Mouse (Mus musculus): ENCODE data around the gene Ap4b1. TPM values are rescaled to one million over a fixed set of nuclear protein-coding genes. Genes with fewer than 3 reads are reported as not detected.

Gene Ap4b1
- polyA plus RNA-seq (2012; rRNA removed) = 22.8 and 23.6 TPM in 2 replicates

DNA sequence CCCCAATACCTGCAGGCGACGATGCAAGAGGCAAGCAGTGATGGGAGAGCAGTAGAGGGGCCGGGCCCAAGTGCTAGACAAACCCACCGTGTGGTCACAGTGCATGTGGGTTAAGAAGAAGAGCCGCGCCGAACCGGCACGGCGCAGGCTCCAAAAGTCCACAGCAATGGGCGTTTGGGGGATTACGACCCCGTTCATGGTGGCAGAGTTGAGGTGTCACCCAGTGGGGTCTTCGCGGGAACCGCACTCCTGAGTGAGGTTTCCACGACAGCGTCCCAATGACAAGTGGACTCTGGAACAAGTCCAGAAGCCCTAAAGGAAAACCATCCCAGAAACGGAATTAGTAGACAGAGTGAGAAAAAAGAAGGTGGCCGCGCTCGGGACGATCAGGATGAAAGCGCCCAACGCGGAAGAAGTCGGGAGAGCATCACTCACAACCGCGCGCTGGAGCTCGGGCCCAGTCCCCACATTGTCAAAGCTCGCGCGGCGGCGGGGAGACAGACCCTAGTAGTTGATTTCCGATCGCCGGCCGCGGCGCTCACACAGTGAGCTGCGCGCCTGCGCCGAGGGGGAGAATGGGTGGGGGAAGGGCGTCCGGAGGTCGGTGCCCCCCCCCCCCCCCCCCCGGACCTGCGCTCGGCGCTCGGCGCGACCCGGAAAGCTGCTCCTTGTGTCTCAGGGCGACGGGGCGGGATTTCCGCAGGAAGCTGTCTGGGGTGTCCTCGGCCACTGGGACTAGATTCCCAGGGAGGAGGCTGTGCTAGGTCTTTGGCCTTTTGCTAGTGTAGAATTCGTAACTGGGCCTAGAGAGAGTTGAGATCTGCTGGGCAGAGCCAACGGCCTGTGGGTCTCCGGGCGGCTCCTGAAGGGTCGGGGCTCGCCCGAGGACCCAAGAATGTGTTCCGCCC lies at the start of gene Ap4b1, which contains the start of the genes Dclre1b and Gm43064:
Gene Ap4b1, plus strand, starts transcription at position 630 of the 908 bp plus-strand sequence.
Gene Dclre1b, minus strand, starts transcription at position 554 of the 908 bp plus-strand sequence.
Gene Gm43064, plus strand, starts transcription at position 683 of the 908 bp plus-strand sequence.

DNA sequence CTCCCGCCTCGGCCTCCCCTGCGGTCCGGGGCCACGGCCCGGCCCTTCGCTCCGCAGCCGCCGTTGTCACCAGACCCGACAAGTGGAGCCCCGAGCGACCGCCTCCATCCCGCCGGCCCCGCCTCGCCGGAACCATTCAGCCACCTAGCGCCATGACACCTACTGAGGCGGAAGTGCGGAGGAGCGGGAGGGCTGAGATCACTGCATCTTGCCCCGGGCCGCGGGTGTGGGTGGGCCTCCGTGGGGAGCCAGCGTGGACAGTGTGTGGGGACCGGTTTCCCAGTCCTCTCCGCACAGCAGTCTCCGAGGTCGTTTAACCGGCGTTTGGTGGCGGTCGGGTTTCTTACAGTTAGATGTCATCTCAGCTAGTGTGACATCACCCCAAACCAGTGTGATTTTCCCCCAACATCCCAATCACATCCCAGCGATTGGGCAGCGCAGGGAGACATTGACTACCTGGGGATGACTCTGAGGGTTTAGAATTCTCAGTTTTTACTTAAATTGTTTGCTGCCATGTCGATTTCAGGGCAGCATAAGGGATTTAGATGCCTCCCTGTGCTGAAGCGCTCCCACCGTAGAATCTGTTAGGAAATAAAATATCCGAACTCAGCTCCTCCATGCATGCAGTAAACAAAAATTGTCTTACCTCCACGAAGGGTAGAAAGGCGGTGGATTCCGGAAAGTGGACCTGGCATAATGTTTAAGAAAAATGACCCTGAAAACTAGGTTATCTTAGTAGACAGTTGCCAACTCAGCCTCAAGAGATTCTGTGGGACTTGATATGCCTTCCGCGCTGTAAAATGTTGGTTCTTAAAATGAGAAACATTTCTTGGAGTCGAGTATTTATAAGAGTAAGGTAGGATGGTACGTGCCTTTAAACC lies 17.9 kb upstream of the Ap4b1 start, which contains the start of gene Hipk1:
Gene Hipk1, minus strand, starts transcription at position 334 of the 881 bp plus-strand sequence.

DNA sequence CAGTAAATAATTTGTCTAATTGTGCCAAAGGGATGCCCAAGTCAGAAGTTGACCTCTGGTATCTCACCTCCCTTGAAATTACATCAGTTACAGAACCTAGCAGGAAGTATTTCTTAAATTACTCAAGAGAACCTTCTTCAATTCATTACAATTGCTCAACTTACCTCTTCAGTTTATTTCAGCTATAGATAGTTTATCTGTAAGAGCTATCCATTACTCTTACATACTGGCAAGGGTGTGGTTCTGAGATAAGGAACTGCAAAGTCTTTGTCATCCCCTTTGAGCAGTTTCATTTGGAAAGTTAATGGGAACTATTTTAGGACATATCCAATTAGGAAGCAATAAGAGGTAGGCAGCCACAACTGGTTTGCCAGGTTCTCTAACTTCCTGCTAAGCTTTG lies 23.1 kb downstream of the Ap4b1 start, which contains the start of gene Bcl2l15:
Gene Bcl2l15, plus strand, starts transcription at position 176 of the 400 bp plus-strand sequence.

DNA sequence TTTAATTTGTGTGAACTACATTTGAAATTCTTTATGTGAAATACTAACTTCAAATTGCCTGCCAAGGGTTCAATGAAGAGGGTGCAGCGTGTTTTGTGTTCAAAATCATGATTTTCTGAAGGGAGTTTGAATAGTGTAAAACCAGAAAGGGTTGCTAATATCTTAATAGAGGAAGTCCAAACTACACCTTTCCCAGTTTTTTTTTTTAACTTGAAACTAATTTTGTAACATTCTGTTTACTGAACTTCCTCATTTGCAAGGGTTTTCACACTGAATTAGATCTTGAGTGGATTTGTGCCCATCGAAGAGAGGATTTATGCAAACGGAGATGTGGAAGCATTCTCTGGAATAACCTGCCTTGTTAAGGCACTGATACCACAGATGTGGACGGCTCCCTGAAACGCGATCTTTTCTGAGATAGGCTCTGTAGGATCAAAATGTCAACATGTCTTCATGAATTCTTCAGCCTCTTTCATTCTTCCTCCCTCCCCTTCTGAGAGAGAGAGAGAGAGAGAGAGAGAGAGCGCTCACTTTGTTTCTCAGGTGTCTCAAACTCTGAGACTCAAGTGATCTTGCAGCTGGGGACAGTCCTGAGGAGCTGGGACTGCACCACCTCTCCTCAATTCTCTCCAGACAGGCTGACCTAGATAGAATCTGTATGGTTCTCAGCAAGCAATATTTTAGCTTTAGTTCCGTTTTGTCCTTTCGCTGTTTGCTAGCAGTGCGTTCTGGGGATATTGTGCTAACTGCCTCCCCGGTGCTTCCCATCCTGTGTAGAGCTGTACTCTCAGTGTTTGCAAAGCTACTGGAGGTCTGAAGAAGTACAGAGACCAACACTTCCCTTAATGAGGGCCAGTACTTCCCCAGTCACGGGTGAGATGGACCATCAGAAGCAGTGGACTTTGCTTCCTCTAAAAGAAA lies 49.8 kb downstream of the Ap4b1 start, which contains the start of gene Ptpn22:
Gene Ptpn22, plus strand, starts transcription at position 915 of the 921 bp plus-strand sequence.

Other genes starting within 250 kb of the Ap4b1 start
- gene Syt6, start 234.3 kb upstream of the Ap4b1 start, polyA plus RNA-seq (2012; rRNA removed) = 18.7 and 25.7 TPM in 2 replicates
- gene Atg4a-ps, start 163.5 kb upstream of the Ap4b1 start, polyA plus RNA-seq (2012; rRNA removed) = 0.05 TPM in 1 of 2 replicates, not detected in the other
- 4.0 and 7.3 TPM in 2 replicates for gene Olfml3, start 71.5 kb upstream of the Ap4b1 start, polyA plus RNA-seq (2012; rRNA removed)
- not detected in 2 replicates for gene Gm10964, start 70.2 kb upstream of the Ap4b1 start, polyA plus RNA-seq (2012; rRNA removed)
- 26.1 and 27.7 TPM in 2 replicates for gene Hipk1, start 18.0 kb upstream of the Ap4b1 start, polyA plus RNA-seq (2012; rRNA removed)
- 8.3 and 8.9 TPM in 2 replicates for gene Dclre1b, start 76 bp upstream of the Ap4b1 start, polyA plus RNA-seq (2012; rRNA removed)
- 0.17 and 0.36 TPM in 2 replicates for gene Gm43064, start 53 bp downstream of the Ap4b1 start, polyA plus RNA-seq (2012; rRNA removed)
- gene Bcl2l15, start 23.1 kb downstream of the Ap4b1 start, polyA plus RNA-seq (2012; rRNA removed) = 1.9 TPM in 2 replicates
- 0.27 and 0.60 TPM in 2 replicates for gene Ptpn22, start 50.3 kb downstream of the Ap4b1 start, polyA plus RNA-seq (2012; rRNA removed)
- gene Rsbn1, start 104.6 kb downstream of the Ap4b1 start, polyA plus RNA-seq (2012; rRNA removed) = 16.7 and 16.8 TPM in 2 replicates
- 21.2 and 22.6 TPM in 2 replicates for gene Phtf1, start 158.6 kb downstream of the Ap4b1 start, polyA plus RNA-seq (2012; rRNA removed)